Mouse (Mus musculus): ENCODE data around the gene Cdca7. TPM values are rescaled to one million over a fixed set of nuclear protein-coding genes. Genes with fewer than 3 reads are reported as not detected.
A peak's percentile ranks its signal among the peaks of the same experiment; 100 is the strongest.

The Cdca7 gene
- polyA plus RNA-seq, 1 experiment from 2014 or later: 116 TPM

DNA sequence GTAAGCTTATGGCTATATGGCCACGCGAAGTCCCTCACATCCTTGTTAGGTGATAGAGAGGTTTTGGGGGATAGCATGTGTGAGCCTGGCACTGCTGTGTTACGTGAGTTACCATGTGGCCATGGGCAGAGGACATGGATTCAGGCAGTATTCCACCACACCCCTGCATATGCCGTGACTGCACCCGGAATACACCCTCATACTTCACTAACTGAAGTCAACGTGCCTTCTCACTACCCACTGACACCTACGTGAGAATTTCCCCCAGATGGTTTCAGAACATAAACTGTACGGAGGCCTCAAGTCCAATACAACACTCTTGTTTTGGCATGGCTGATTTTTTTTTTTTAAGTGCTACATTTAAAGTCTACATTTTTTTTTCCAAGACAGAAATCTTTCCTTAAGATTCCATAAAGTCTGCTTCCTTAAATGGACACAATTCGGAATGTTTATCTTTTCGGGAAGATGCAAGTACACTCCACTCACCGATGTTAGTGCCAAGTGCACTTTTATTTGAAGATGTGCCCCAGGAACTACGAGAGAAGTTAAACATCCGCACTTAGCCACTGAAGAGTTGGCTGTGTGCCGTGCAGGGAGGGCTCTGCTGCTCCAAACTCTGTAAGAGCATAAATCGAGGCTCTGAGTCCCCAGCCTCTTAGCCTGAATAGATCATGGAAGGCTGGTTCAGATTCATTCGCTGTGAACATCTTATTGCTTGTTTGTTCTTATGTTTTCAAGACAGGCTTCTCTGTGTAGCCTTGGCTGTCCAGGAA, 26.3 kb downstream of the Cdca7 start:
- 91% methylated on average over 16 of the region's 16 CpGs for WGBS
- Histone ChIP-seq H3K9me3 (replicated peaks; ENCODE audit: control insufficient read depth, low read length) (no peaks in the 10 kb centered on the region), H3K36me3 (ENCODE audit: control insufficient read depth, insufficient read depth, low read length) (no peaks in the 10 kb centered on the region), H3K27ac (ENCODE audit: low read depth, low read length) (no peak overlapping the region), H3K4me1 (ENCODE audit: control insufficient read depth, insufficient read depth, low read length) (peaks cover 17% of the 10 kb centered on the region), H3K4me2 (ENCODE audit: low read length) (no peak overlapping the region), H3K27me3 (replicated peaks; ENCODE audit: control insufficient read depth, insufficient read depth, low read length) (no peaks in the 10 kb centered on the region), H3K4me3 (ENCODE audit: low read depth, low read length) (no peak overlapping the region), H3K9ac (ENCODE audit: low read length) (no peak overlapping the region)
- DNase-seq (ENCODE audit: low spot score): no peak
- no peak for ATAC-seq

DNA sequence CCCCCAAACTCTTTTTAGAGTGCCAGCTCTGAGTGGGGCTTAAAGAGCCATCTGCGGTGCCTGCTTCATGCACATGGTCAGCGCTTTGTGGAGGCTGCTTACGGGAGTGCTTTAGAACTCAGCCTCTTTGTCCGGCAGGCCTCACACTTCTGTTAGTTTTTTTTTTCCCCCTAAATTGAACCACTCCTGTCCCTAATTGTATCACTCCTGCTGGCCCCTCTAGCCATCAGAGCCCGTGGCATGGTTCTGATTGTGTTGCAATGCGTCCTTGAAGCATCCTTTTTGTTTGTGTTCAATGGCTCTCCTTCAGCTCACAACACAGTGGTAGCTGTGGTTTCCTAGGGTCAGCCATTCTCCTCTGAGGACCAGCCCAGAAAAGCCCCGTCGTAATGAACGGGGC, 27.7 kb downstream of the Cdca7 start:
- Histone ChIP-seq H3K4me3 (ENCODE audit: low read depth, low read length) (no peak overlapping the region), H3K27me3 (replicated peaks; ENCODE audit: control insufficient read depth, insufficient read depth, low read length) (no peaks in the 10 kb centered on the region), H3K4me2 (ENCODE audit: low read length) (no peak overlapping the region), H3K4me1 (ENCODE audit: control insufficient read depth, insufficient read depth, low read length) (peaks cover 23% of the 10 kb centered on the region), H3K9ac (ENCODE audit: low read length) (no peak overlapping the region), H3K36me3 (ENCODE audit: control insufficient read depth, insufficient read depth, low read length) (no peaks in the 10 kb centered on the region), H3K9me3 (replicated peaks; ENCODE audit: control insufficient read depth, low read length) (no peaks in the 10 kb centered on the region), H3K27ac (ENCODE audit: low read depth, low read length) (no peak overlapping the region)
- ATAC-seq: peak; percentile 38
- DNase-seq (ENCODE audit: low spot score): peak; percentile 52
- WGBS: 7% methylated on average over 9 of the region's 9 CpGs

- Histone ChIP-seq H3K4me3 (ENCODE audit: low read depth, low read length) (no peak overlapping the region), H3K27me3 (replicated peaks; ENCODE audit: control insufficient read depth, insufficient read depth, low read length) (no peaks in the 10 kb centered on the region), H3K4me2 (ENCODE audit: low read length) (peak overlapping the region; percentile 28; the same call in 1 of the 2 replicates), H3K4me1 (ENCODE audit: control insufficient read depth, insufficient read depth, low read length) (peaks cover 15% of the 10 kb centered on the region; the same call in 1 of the 2 replicates), H3K9ac (ENCODE audit: low read length) (0 out of 2 replicates have a peak overlapping the region, but pooled peaks have one; percentile 5), H3K27ac (ENCODE audit: low read depth, low read length) (no peak overlapping the region), H3K9me3 (replicated peaks; ENCODE audit: control insufficient read depth, low read length) (no peaks in the 10 kb centered on the region), H3K36me3 (ENCODE audit: control insufficient read depth, insufficient read depth, low read length) (no peaks in the 10 kb centered on the region)
- ATAC-seq (peak; percentile 60), DNase-seq (ENCODE audit: low spot score) (peak; percentile 58)
- 39% methylated on average over 18 of the region's 18 CpGs for WGBS
Measured at GRCm38 (mm10) chr2:72507855-72508635, 32.1 kb downstream of the Cdca7 start.

DNA sequence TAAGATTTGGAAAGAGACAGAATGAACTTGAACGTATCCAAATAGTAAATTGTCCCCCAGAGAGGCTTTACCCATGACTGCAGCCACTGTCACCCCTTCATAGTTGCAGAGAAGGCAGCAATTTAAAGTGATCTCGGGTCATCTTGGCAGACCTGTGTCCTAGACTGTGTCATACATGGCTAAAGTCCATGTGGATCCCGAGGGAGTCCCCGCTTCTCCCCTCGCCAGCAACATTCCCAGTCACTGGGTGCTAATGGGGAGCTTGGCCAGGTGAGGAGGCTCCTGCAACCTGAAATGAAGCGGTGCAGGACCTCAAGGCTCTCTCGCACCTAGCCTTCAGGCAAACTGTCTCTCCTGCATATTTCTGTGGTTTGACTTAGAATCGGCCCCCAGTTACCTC, 32.9 kb downstream of the Cdca7 start:
- H3K27me3 ChIP-seq (replicated peaks; ENCODE audit: control insufficient read depth, insufficient read depth, low read length): no peaks in the 10 kb centered on the region
- H3K36me3 ChIP-seq (ENCODE audit: control insufficient read depth, insufficient read depth, low read length): no peaks in the 10 kb centered on the region
- 0 out of 2 replicates have a peak overlapping the region, but pooled peaks have one; percentile 18 for H3K27ac ChIP-seq (ENCODE audit: low read depth, low read length)
- no peak overlapping the region for H3K4me2 ChIP-seq (ENCODE audit: low read length)
- peaks cover 10% of the 10 kb centered on the region; the same call in 1 of the 2 replicates for H3K4me1 ChIP-seq (ENCODE audit: control insufficient read depth, insufficient read depth, low read length)
- 90% methylated on average over 8 of the region's 8 CpGs for WGBS
- no peak overlapping the region for H3K9ac ChIP-seq (ENCODE audit: low read length)
- H3K4me3 ChIP-seq (ENCODE audit: low read depth, low read length): no peak overlapping the region
- ATAC-seq (no peak), DNase-seq (ENCODE audit: low spot score) (no peak)
- H3K9me3 ChIP-seq (replicated peaks; ENCODE audit: control insufficient read depth, low read length): no peaks in the 10 kb centered on the region

DNA sequence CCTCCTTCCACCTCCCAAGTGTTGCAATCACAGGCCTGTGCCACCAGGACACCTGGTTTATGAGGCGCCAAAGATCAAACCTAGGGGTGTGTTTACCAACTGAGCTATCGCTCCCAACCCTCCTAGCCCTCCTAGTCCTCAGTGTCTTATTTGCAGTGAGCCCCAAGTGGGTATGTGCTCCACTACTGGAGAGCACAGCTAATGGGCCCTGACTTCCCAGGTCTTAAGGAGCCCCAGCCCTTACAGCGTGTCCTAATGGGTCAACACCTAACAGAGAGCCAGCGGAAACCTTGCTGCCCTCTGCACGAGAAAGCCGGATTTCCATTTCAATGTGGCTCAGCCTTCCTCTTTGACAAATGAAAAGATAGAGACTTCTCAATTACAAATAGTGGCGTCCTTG, 39.6 kb downstream of the Cdca7 start:
- DNase-seq (ENCODE audit: low spot score) (no peak), ATAC-seq (no peak)
- 31% methylated on average over 7 of the region's 7 CpGs for WGBS
- no peak overlapping the region for H3K27ac ChIP-seq (ENCODE audit: low read depth, low read length)
- peaks cover 2% of the 10 kb centered on the region for H3K4me1 ChIP-seq (ENCODE audit: control insufficient read depth, insufficient read depth, low read length)
- no peak overlapping the region for H3K4me2 ChIP-seq (ENCODE audit: low read length)
- 0 out of 2 replicates have a peak, but pooled peaks cover 2% of the 10 kb centered on the region for H3K27me3 ChIP-seq (replicated peaks; ENCODE audit: control insufficient read depth, insufficient read depth, low read length)
- no peak overlapping the region for H3K4me3 ChIP-seq (ENCODE audit: low read depth, low read length)
- no peaks in the 10 kb centered on the region for H3K9me3 ChIP-seq (replicated peaks; ENCODE audit: control insufficient read depth, low read length)
- H3K9ac ChIP-seq (ENCODE audit: low read length): no peak overlapping the region
- no peaks in the 10 kb centered on the region for H3K36me3 ChIP-seq (ENCODE audit: control insufficient read depth, insufficient read depth, low read length)

- no peak overlapping the region; the same call in 1 of the 2 replicates for H3K27ac ChIP-seq (ENCODE audit: low read depth, low read length)
- H3K36me3 ChIP-seq (ENCODE audit: control insufficient read depth, insufficient read depth, low read length): no peaks in the 10 kb centered on the region
- 21% methylated on average over 17 of the region's 17 CpGs for WGBS
- DNase-seq (ENCODE audit: low spot score) (peak; percentile 94), ATAC-seq (peak; percentile 91)
- H3K9ac ChIP-seq (ENCODE audit: low read length): no peak overlapping the region
- H3K4me2 ChIP-seq (ENCODE audit: low read length): peak overlapping the region; percentile 29
- H3K4me3 ChIP-seq (ENCODE audit: low read depth, low read length): no peak overlapping the region
- peaks cover 2% of the 10 kb centered on the region for H3K4me1 ChIP-seq (ENCODE audit: control insufficient read depth, insufficient read depth, low read length)
- 0 out of 2 replicates have a peak, but pooled peaks cover 2% of the 10 kb centered on the region for H3K27me3 ChIP-seq (replicated peaks; ENCODE audit: control insufficient read depth, insufficient read depth, low read length)
- no peaks in the 10 kb centered on the region for H3K9me3 ChIP-seq (replicated peaks; ENCODE audit: control insufficient read depth, low read length)
Measured at GRCm38 (mm10) chr2:72515971-72516719, 40.2 kb downstream of the Cdca7 start.

GRCm38 (mm10) chr2:72516720-72517089, 40.7 kb downstream of the Cdca7 start:
- H3K36me3 ChIP-seq (ENCODE audit: control insufficient read depth, insufficient read depth, low read length): no peaks in the 10 kb centered on the region
- peak; percentile 10; the same call in 1 of the 2 replicates for ATAC-seq
- H3K4me3 ChIP-seq (ENCODE audit: low read depth, low read length): no peak overlapping the region
- 0 out of 2 replicates have a peak, but pooled peaks cover 2% of the 10 kb centered on the region for H3K27me3 ChIP-seq (replicated peaks; ENCODE audit: control insufficient read depth, insufficient read depth, low read length)
- H3K4me2 ChIP-seq (ENCODE audit: low read length): peak overlapping the region; percentile 29
- no peak overlapping the region for H3K9ac ChIP-seq (ENCODE audit: low read length)
- H3K9me3 ChIP-seq (replicated peaks; ENCODE audit: control insufficient read depth, low read length): no peaks in the 10 kb centered on the region
- H3K27ac ChIP-seq (ENCODE audit: low read depth, low read length): no peak overlapping the region
- H3K4me1 ChIP-seq (ENCODE audit: control insufficient read depth, insufficient read depth, low read length): peaks cover 2% of the 10 kb centered on the region
- WGBS: 27% methylated on average over 8 of the region's 8 CpGs
- no peak for DNase-seq (ENCODE audit: low spot score)

- WGBS: 85% methylated on average over 12 of the region's 12 CpGs
- DNase-seq (ENCODE audit: low spot score) (no peak), ATAC-seq (no peak)
- Histone ChIP-seq H3K4me3 (ENCODE audit: low read depth, low read length) (no peak overlapping the region), H3K9ac (ENCODE audit: low read length) (no peak overlapping the region), H3K36me3 (ENCODE audit: control insufficient read depth, insufficient read depth, low read length) (no peaks in the 10 kb centered on the region), H3K4me1 (ENCODE audit: control insufficient read depth, insufficient read depth, low read length) (peaks cover 4% of the 10 kb centered on the region), H3K27ac (ENCODE audit: low read depth, low read length) (no peak overlapping the region), H3K27me3 (replicated peaks; ENCODE audit: control insufficient read depth, insufficient read depth, low read length) (no peaks in the 10 kb centered on the region), H3K4me2 (ENCODE audit: low read length) (no peak overlapping the region), H3K9me3 (replicated peaks; ENCODE audit: control insufficient read depth, low read length) (no peaks in the 10 kb centered on the region)
Measured at GRCm38 (mm10) chr2:72524022-72524421, 48.1 kb downstream of the Cdca7 start.

Measured in forebrain, embryonic 14.5 days (tissue).